Mouse (Mus musculus) thymus, postnatal 0 days (tissue): ENCODE data around the gene Nfs1. TPM values are rescaled to one million over a fixed set of nuclear protein-coding genes. Genes with fewer than 3 reads are reported as not detected.
"Not testable (repeated sequence)": the region's sequence is repeated elsewhere in the genome, so short reads cannot be mapped to it uniquely, and the experiment has no call there.

Source experiments
- DNase-seq: peaks from one replicate; pipeline ENCODE4 v3.0.0-alpha.2; 2015; ENCODE audit warnings: low spot score
- polyA plus RNA-seq: library from polyadenylated mRNA; unstranded; fragments of >200 nt; fragmentation: Nextera tagmentation; extraction: Ambion mirVana; gene quantifications from 2 replicates; pipeline ENCODE4 v1.2.1, GENCODE M21; 2015

Gene Nfs1
- polyA plus RNA-seq, 1 experiment from 2014 or later, result 51.5 TPM

GRCm38 (mm10) chr2:156145486-156146130 lies 1.6 kb upstream of the Nfs1 start:
- no peak for DNase-seq

DNA sequence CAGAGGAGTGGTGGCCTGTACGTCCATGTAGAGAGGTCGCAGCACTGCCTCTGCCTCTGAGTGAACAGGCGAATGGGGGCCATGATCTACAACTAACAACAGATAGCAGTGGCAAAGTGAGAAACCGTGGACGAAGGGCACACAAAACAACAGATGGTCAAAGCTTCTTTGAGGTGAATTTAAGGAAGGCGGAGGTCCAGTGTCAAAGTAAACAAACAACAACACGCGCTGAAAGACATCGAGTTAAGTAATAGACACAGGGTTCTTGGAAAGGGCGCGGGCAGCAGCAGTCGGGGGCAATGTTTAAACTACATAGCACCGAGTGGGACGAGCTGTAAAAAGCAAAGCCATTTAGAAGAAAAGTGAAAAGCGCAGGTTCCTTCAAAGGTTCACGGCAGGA lies 619 bp downstream of the Nfs1 start:
- no peak for DNase-seq

- DNase-seq, result no peak
Observed at GRCm38 (mm10) chr2:156142820-156143219, 1.2 kb downstream of the Nfs1 start.

GRCm38 (mm10) chr2:156135695-156136094 lies 8.3 kb downstream of the Nfs1 start:
- DNase-seq, result peak; percentile 28

GRCm38 (mm10) chr2:156134161-156134560 lies 9.8 kb downstream of the Nfs1 start:
- no peak for DNase-seq

- no peak for DNase-seq
Observed at GRCm38 (mm10) chr2:156126992-156127391, 17.0 kb downstream of the Nfs1 start, which contains the start of gene Gm28036. Gene Gm28036 (minus strand): TSS chr2:156127092.

DNA sequence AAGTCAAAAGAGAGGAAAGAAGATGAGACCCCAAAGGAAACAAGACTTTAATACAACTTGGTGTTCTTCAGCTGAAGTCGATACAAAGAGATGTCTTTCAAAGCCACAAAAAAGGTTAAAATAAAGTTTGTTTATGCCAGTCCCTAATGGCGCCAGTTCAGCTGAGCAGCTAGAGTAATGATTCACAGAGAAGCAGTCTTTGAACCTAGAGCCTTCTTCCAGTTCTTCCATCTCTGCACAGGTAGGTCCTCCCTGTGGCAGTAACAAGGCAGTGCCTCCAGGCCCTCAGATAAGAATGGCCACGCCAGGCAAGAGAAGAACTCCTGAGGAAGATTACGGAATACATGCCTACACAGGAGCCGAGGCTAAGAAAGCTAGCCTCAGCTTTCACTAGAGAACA lies 20.3 kb downstream of the Nfs1 start:
- no peak for DNase-seq

DNA sequence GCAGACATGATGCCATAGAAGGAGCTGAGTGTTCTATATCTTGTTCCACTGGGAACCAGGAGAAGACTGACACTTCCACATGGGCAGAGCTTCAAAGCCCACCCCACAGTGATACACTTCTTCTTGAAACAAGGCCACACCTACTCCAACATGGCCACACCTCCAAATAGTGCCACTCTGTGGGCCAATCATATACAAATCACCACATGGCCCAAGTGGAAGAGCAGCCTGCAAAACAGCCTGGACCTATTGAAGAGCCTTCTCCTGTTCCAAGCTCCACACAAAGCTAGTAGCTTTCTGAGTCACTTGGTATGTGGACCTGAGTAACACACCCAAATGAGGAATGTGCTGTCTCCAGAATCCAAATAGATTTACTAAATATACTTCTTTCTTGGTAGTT lies 24.4 kb downstream of the Nfs1 start:
- no peak for DNase-seq

GRCm38 (mm10) chr2:156112080-156112423 lies 31.9 kb downstream of the Nfs1 start:
- DNase-seq, result not testable (repeated sequence)

DNA sequence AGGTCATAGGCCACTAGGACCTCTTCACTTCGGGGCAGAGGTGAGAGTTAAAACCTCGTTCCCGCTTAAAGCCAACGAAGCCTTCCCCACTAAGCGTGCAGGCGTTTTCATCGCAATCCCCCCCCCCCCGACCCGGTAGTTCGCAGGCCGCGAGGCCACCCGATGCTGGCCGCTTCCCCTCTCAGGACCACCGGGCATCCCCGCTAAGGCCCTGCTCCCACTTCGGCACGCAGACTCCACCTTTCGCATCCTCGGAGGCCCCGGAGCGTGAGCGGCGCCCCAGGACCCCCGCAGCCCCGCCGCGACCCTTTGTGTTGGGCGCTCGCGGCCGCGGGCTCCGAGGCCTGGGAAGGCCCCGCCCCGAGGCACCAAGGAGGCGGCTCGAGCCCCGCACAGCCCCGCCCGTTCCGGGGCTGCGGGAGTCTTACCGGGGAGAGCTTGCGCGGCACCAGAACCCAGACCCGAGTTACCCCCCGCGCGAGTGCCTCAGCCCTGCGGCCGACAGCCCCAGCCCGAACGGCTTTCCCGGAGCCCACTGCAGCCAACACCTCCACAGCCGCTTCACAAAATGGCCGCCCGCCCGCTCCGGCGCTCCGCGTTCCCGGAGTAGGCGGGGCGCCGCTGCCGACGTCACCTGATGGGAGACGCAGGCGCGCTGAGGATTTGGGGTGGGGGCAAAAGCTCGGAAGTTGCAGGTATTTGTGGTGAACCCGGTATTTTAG lies 32.5 kb downstream of the Nfs1 start, which contains the start of the genes Cpne1 and Rbm12:
TSS of gene Cpne1 (minus strand) at position 608 of the 722 bp plus-strand sequence.
TSS of gene Rbm12 (minus strand) at position 621 of the 722 bp plus-strand sequence.
- peak; percentile 95 for DNase-seq

GRCm38 (mm10) chr2:156110627-156111357 lies 33.2 kb downstream of the Nfs1 start:
- DNase-seq, result peak; percentile 40

DNA sequence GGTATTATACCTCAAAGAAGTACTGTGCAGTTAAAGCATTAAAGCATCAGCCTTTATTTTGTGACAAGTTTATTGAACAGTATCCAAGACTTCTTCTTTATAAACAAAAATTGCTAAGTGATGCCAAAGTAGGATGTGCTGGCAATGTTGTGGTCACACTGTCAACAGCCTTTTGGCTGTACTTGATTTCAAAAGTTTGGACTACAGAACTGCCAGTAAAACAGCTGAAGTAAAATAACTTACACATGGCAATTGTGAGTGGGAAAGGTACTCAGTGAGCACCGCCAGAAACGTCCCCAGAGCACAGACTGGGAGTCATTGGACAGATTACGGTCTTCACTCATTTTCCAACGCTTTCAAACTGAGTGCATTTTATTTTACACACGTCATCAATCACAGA lies 52.1 kb downstream of the Nfs1 start:
- DNase-seq, result no peak

GRCm38 (mm10) chr2:156089799-156090198 lies 54.2 kb downstream of the Nfs1 start:
- DNase-seq, result no peak

DNA sequence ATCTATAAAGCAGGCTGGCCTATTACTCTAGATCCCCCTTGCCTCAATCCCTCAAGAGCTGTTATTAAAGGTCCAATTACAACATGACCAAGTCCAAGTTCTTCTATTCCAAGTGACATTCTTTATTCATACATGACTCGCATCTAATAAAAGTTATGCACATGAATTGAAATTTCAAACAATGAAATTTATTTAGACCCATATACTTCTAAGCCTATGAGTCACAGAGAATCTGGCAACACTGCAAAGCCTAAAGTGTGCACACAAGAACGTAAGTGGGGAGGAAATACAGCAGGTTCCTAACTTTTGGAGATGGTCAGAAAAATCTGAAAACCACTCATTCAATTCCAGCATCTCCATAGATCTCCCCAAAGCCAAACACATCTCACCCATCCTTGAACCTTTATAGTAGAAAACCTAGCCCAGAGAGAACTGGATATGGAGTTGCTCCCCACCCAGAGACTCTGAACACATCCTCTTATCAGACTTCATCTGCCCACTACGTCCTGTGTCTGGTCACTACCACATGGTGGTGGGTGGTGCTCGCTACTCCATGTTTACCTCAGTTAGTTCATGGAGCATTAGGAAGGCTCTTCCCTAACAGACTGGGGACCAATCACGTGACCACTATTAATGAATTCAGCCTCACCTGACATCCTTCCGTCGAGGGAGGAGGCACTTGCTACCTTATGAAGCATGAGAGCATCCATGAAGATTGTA lies 56.4 kb downstream of the Nfs1 start:
- DNase-seq, result no peak

DNA sequence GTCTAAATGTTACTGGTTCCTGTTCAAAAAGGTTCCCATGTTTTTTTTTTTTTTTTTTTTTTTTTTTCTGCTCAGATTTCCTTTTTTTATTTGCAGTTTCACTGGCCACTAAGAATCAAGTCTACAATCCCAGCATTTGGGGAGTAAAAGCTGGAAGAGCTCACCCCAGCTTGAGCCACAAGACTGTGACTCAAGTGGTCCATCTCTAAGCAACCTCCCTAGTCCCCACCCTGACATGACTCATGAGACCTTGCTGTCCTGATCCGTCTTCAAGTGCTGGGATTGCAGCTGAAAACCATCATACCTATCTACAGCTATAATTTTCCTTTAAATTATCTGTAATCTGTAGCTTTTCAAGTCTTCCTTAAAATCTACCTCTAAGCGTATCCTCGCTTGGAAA lies 59.4 kb downstream of the Nfs1 start:
- DNase-seq, result no peak

DNA sequence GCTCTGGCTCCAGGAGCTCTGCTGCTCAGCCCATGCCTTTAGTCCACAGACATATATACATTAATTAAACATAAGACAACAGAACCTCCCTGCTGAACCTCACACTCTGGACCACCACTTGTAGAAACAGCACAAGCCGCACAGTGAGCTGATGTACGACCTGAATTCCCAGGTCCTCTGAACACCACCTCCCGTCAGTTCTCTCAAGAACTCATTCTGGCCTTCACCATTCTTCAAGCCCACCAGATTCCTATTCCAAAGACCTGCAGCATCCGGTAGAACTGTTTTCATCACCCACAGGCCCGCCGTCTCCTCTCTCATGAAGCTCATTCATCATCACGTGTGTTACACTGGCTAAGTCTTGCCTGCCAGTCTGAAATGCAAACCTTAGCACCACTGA lies 63.6 kb downstream of the Nfs1 start:
- DNase-seq, result no peak

DNA sequence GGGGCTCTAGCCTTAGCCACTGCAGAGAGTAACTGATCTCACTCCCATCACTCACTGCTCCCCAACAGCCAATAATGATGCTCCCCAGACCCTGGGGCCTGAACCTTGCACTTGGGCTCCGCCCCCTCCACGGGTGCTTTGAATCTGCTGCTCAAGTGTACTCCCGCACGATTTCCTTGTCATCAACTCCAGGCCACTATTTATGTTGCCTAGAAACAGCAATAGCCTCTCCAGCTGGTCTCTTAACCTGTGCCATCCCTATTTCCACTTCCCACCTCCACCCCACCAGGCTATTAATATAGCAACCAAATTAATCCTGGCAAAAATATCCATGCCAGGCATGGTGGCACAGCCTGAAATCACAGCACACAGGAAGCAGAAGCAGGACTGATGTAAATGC lies 64.3 kb downstream of the Nfs1 start:
- no peak for DNase-seq

DNA sequence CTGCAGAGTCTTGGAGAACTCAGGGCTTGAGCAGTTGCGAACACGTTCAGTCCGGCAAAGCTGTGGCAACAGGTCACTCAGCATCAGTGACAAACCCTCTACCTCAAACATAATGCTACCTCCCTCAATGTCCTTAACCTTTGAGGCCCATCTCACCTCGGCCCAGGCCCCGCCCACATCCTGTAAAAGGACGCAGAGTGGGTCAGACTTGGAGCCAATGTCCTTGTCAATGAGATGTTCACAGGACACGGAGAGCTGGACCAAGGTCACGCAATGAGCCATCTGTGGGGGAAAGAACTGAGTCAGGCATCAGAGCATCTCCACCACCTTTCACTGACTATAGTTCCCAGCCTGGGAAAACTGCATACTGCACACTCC lies 64.8 kb downstream of the Nfs1 start:
- DNase-seq, result no peak

DNA sequence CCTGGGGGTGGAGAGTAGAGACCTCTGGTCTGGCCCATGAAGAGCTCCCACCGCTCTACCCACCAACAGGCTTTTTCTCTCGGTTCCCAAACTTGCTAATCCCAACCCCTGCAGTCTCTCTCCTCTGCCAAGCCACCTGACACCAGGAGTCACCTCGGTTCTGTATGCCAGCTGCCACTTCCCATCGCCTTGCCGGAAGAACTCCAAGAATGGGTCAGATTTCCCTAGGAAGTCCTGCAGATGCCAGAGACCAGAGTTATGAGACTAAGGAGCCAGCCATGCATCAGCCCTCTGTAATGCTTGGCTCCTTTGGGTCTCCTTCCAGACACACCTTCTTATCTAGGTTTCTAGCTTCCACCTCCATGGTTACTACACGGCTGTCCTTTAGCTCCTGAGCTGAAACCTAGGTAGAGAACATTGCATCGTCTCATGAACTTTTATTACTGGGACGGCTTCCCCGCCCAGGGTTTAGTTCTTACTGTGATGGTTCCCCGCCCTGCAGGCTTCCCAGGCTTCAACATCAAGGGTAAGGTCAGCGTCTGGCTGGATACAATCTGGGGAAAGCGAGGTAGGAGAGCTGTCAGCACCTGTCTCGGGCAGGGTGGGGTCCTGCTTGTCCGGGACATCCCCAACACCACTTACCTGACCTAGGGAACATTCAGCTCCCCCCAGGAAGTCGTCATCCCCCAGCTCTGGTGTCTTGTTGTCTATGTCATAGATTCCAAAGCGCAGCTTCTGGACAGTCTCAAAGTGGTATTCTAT lies 65.4 kb downstream of the Nfs1 start:
- no peak for DNase-seq

DNA sequence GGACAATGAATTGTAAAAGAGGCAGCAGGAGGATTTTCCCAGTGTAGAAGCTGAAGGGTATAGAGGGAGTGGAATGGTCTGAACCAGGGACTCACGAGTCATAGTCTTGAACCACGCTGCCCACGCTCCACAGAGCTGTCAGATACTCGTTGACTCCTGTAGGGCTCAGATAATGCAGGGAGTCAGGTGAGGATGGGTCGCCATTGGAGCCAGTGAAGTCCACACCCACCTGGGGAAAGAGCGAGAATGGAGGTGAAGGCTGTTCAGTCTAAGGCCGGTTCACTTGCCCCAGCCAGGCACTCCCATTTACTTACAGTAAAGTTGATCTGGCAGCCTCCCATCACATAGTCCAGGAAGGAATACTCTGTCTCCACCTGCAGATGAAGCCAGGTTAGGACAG lies 66.5 kb downstream of the Nfs1 start:
- no peak for DNase-seq

DNA sequence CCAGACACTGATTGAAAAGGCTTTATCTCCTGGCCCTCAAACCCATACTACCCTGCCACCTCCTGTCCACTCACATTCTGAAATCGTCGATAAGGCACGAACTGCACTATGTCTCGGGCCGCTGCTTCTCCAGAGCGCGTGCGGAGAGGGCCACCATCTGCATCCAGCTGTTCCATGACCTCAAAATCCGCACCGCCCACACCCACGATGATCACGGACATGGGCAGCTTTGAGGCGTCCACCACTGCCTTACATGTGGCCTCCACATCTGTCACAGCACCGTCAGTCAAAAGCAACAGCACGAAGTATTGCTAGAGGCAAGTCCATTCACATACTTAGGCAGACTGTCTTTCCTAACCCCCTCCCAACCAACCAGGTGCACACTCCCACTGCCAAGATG lies 70.3 kb downstream of the Nfs1 start:
- no peak for DNase-seq
